Comparison of ENCODE assay signal across 10 mouse cellular contexts in genomic region chr11:120360062-120360461, GRCm38 (mm10). TPM values are rescaled to one million over a fixed set of nuclear protein-coding genes. Genes with fewer than 3 reads are reported as not detected.
DNase-seq lines count a peak whose midpoint lies in the region; ATAC-seq lines count a peak whose summit lies in the region.
"Had no signal": no experiment of that assay in that cellular context is flagged by ENCODE, and none has a peak within 500 bp of the region (broad histone marks: within the 10 kb centered on the region; RNA-seq: fewer than 3 reads in every experiment).

No protein-coding gene starts in this region.

- H3K27me3 ChIP-seq in midbrain, embryonic 10.5 days (ENCODE audit: low read depth, poor library complexity, severe bottlenecking), result no peaks in the 10 kb centered on the region
- no peaks in the 10 kb centered on the region for H3K27me3 ChIP-seq in midbrain, embryonic 13.5 days
- H3K27me3 ChIP-seq in forebrain, embryonic 14.5 days (replicated peaks; ENCODE audit: control insufficient read depth, insufficient read depth, low read length), result no peaks in the 10 kb centered on the region
- H3K27me3 ChIP-seq: stomach, embryonic 15.5 days had no signal

- intact Hi-C loops in heart, postnatal 10 days (cut with DNase I), result no loop called here

- H3K4me2 ChIP-seq in midbrain, embryonic 13.5 days (replicated peaks), result no peak overlapping the region
- H3K4me2 ChIP-seq in forebrain, embryonic 14.5 days (ENCODE audit: low read length), result no peak overlapping the region
- H3K4me2 ChIP-seq: liver, embryonic 15.5 days; stomach, embryonic 15.5 days had no signal

- H3K9ac ChIP-seq in midbrain, embryonic 13.5 days (replicated peaks), result no peak overlapping the region
- no peak overlapping the region for H3K9ac ChIP-seq in forebrain, embryonic 14.5 days (ENCODE audit: low read length)
- H3K9ac ChIP-seq: liver, embryonic 15.5 days; stomach, embryonic 15.5 days had no signal

- 74% methylated on average over 8 of the region's 8 CpGs for WGBS in midbrain, embryonic 10.5 days
- WGBS in midbrain, embryonic 13.5 days, result 61% methylated on average over 8 of the region's 8 CpGs
- 67% methylated on average over 8 of the region's 8 CpGs for WGBS in forebrain, embryonic 14.5 days

- H3K4me1 ChIP-seq in midbrain, embryonic 10.5 days, result peaks cover 42% of the 10 kb centered on the region
- peaks cover 46% of the 10 kb centered on the region for H3K4me1 ChIP-seq in midbrain, embryonic 13.5 days (replicated peaks)
- peaks cover 16% of the 10 kb centered on the region for H3K4me1 ChIP-seq in forebrain, embryonic 14.5 days (ENCODE audit: control insufficient read depth, insufficient read depth, low read length)

- no peaks in the 10 kb centered on the region for H3K9me3 ChIP-seq in midbrain, embryonic 10.5 days (replicated peaks)
- no peaks in the 10 kb centered on the region for H3K9me3 ChIP-seq in midbrain, embryonic 13.5 days
- no peaks in the 10 kb centered on the region for H3K9me3 ChIP-seq in forebrain, embryonic 14.5 days (replicated peaks; ENCODE audit: control insufficient read depth, low read length)
- H3K9me3 ChIP-seq: liver, embryonic 15.5 days; stomach, embryonic 15.5 days had no signal

- H3K4me3 ChIP-seq in midbrain, embryonic 10.5 days, result no peak overlapping the region
- no peak overlapping the region for H3K4me3 ChIP-seq in midbrain, embryonic 13.5 days (replicated peaks)
- H3K4me3 ChIP-seq in forebrain, embryonic 14.5 days (ENCODE audit: low read depth, low read length), result no peak overlapping the region
- H3K4me3 ChIP-seq: erythroblast, embryonic 14.5 days; liver, embryonic 15.5 days; stomach, embryonic 15.5 days had no signal

- no peaks in the 10 kb centered on the region for H3K36me3 ChIP-seq in midbrain, embryonic 10.5 days
- no peaks in the 10 kb centered on the region for H3K36me3 ChIP-seq in midbrain, embryonic 13.5 days
- no peaks in the 10 kb centered on the region for H3K36me3 ChIP-seq in forebrain, embryonic 14.5 days (ENCODE audit: control insufficient read depth, insufficient read depth, low read length)
- H3K36me3 ChIP-seq: liver, embryonic 15.5 days; stomach, embryonic 15.5 days had no signal

- 0 out of 2 replicates have a peak overlapping the region, but pooled peaks have one; percentile 53 for H3K27ac ChIP-seq in midbrain, embryonic 10.5 days (replicated peaks)
- no peak overlapping the region for H3K27ac ChIP-seq in midbrain, embryonic 13.5 days
- H3K27ac ChIP-seq in forebrain, embryonic 14.5 days (ENCODE audit: low read depth, low read length), result no peak overlapping the region
- H3K27ac ChIP-seq: liver, embryonic 15.5 days; stomach, embryonic 15.5 days had no signal

- no peak for DNase-seq in midbrain, embryonic 10.5 days (ENCODE audit: low spot score)
- peak; percentile 73 for DNase-seq in gastrocnemius, postnatal 10 days
- peak; percentile 76 to 77 for DNase-seq in heart, postnatal 10 days
- DNase-seq in forebrain, embryonic 14.5 days (ENCODE audit: low spot score), result no peak
- no peak for DNase-seq in B cell, adult 2 months

- no peak for ATAC-seq in midbrain, embryonic 13.5 days
- ATAC-seq in megakaryocyte progenitor cell, adult 5-6 weeks (replicated peaks; ENCODE audit: poor library complexity), result peak; percentile 14; the same call in 1 of the 2 replicates
- ATAC-seq in forebrain, embryonic 14.5 days, result no peak

RNA-seq across cellular contexts. Expression of gene Fscn2, which starts 1.3 kb away (rescaled TPM):
- 0.61 and 0.62 TPM in 2 replicates for polyA plus RNA-seq in midbrain, embryonic 10.5 days (2016; fragmentation: Nextera tagmentation; extraction: Ambion mirVana)
- polyA plus RNA-seq in midbrain, embryonic 13.5 days (2015; fragmentation: Nextera tagmentation; extraction: Ambion mirVana), result 1.9 and 2.2 TPM in 2 replicates
- under 1 TPM; 0.50 to 0.61 TPM for total RNA-seq in gastrocnemius, postnatal 10 days (2021)
- not detected for total RNA-seq in heart, postnatal 10 days (2021)
- not detected in 2 replicates for total RNA-seq in megakaryocyte progenitor cell, adult 5-6 weeks (2015)
- total RNA-seq in megakaryocyte progenitor cell, adult 5-6 weeks (2017), result not detected in 2 replicates
- polyA plus RNA-seq in forebrain, embryonic 14.5 days (2014; fragmentation: Nextera tagmentation; extraction: Ambion mirVana), result 0.75 and 1.4 TPM in 2 replicates
- polyA plus RNA-seq: erythroblast, embryonic 14.5 days; liver, embryonic 15.5 days had no signal

RNA-seq across cellular contexts. Expression of gene Actg1, which starts 11.7 kb away (rescaled TPM):
- 2,836 and 2,964 TPM in 2 replicates for polyA plus RNA-seq in midbrain, embryonic 10.5 days (2016; fragmentation: Nextera tagmentation; extraction: Ambion mirVana)
- polyA plus RNA-seq in midbrain, embryonic 13.5 days (2015; fragmentation: Nextera tagmentation; extraction: Ambion mirVana), result 3,928 and 4,113 TPM in 2 replicates
- total RNA-seq in gastrocnemius, postnatal 10 days (2021), result 100 to 1,000 TPM; 439 to 618 TPM
- 100 to 1,000 TPM; 691 to 703 TPM for total RNA-seq in heart, postnatal 10 days (2021)
- total RNA-seq in megakaryocyte progenitor cell, adult 5-6 weeks (2015), result 1,607 and 1,783 TPM in 2 replicates
- 724 and 844 TPM in 2 replicates for total RNA-seq in megakaryocyte progenitor cell, adult 5-6 weeks (2017)
- polyA plus RNA-seq in forebrain, embryonic 14.5 days (2014; fragmentation: Nextera tagmentation; extraction: Ambion mirVana), result 3,852 and 3,863 TPM in 2 replicates

RNA-seq across cellular contexts. Expression of gene Faap100, which starts 18.5 kb away (rescaled TPM):
- polyA plus RNA-seq in midbrain, embryonic 10.5 days (2016; fragmentation: Nextera tagmentation; extraction: Ambion mirVana), result 34.5 and 41.8 TPM in 2 replicates
- 80.9 and 81.1 TPM in 2 replicates for polyA plus RNA-seq in midbrain, embryonic 13.5 days (2015; fragmentation: Nextera tagmentation; extraction: Ambion mirVana)
- total RNA-seq in gastrocnemius, postnatal 10 days (2021), result 10 to 100 TPM; 14.6 to 15.3 TPM
- total RNA-seq in heart, postnatal 10 days (2021), result 10 to 100 TPM; 21.3 to 24.3 TPM
- total RNA-seq in megakaryocyte progenitor cell, adult 5-6 weeks (2015), result 10.8 and 11.0 TPM in 2 replicates
- 6.5 and 7.0 TPM in 2 replicates for total RNA-seq in megakaryocyte progenitor cell, adult 5-6 weeks (2017)
- 51.7 and 71.1 TPM in 2 replicates for polyA plus RNA-seq in forebrain, embryonic 14.5 days (2014; fragmentation: Nextera tagmentation; extraction: Ambion mirVana)

Comparison
In these comparisons a context has a peak if more than half of its experiments do, and no peak if none do; other contexts are left out.
1. DNase-seq: peak in gastrocnemius, postnatal 10 days (single experiment) and heart, postnatal 10 days (2 of 2); none in midbrain, embryonic 10.5 days (single experiment), forebrain, embryonic 14.5 days (single experiment) and B cell, adult 2 months (0 of 2).